In genomic region chr2:93469118-93469517, GRCm38 (mm10) we compare ENCODE assay signal across 8 mouse cellular contexts. TPM values are rescaled to one million over a fixed set of nuclear protein-coding genes. Genes with fewer than 3 reads are reported as not detected.
DNase-seq lines count a peak whose midpoint lies in the region; ATAC-seq and TF ChIP-seq lines count a peak whose summit lies in the region.

No protein-coding gene starts in this region.

- H3K27me3 ChIP-seq in kidney, postnatal 0 days (ENCODE audit: insufficient read depth, low read length): no peaks in the 10 kb centered on the region
- no peaks in the 10 kb centered on the region for H3K27me3 ChIP-seq in kidney, embryonic 14.5 days (ENCODE audit: control insufficient read depth, insufficient read depth, low read length)
- H3K27me3 ChIP-seq in C2C12 (ENCODE audit: control insufficient read depth, insufficient read depth, insufficient read length): peaks cover 5% of the 10 kb centered on the region
- H3K27me3 ChIP-seq in ES-Bruce4 (ENCODE audit: control insufficient read depth, insufficient read depth, low read length, poor library complexity, severe bottlenecking): no peaks in the 10 kb centered on the region
- peaks cover 14% of the 10 kb centered on the region; the same call in 1 of the 2 replicates for H3K27me3 ChIP-seq in limb, embryonic 10.5 days (ENCODE audit: low read depth, poor library complexity, severe bottlenecking)

- H3K4me1 ChIP-seq in kidney, postnatal 0 days (replicated peaks; ENCODE audit: insufficient read depth, low read length): no peaks in the 10 kb centered on the region; the same call in 1 of the 2 replicates
- 0 out of 2 replicates have a peak, but pooled peaks cover 12% of the 10 kb centered on the region for H3K4me1 ChIP-seq in kidney, embryonic 14.5 days (ENCODE audit: control insufficient read depth, insufficient read depth, low read length)
- no peaks in the 10 kb centered on the region for H3K4me1 ChIP-seq in ES-Bruce4 (ENCODE audit: control insufficient read depth, insufficient read depth, low read length)
- peaks cover 14% of the 10 kb centered on the region for H3K4me1 ChIP-seq in limb, embryonic 10.5 days

- H3K36me3 ChIP-seq in kidney, postnatal 0 days (ENCODE audit: insufficient read depth, low read length): no peaks in the 10 kb centered on the region
- H3K36me3 ChIP-seq in kidney, embryonic 14.5 days (ENCODE audit: control insufficient read depth, insufficient read depth, low read length): no peaks in the 10 kb centered on the region
- no peaks in the 10 kb centered on the region for H3K36me3 ChIP-seq in C2C12 (ENCODE audit: control insufficient read depth, insufficient read depth)
- no peaks in the 10 kb centered on the region for H3K36me3 ChIP-seq in ES-Bruce4 (ENCODE audit: control insufficient read depth, insufficient read depth, low read length, poor library complexity, severe bottlenecking)
- H3K36me3 ChIP-seq in limb, embryonic 10.5 days: no peaks in the 10 kb centered on the region

- TF ChIP-seq EP300 in ES-Bruce4 (IDR thresholded peaks at IDR 0.05; ENCODE audit: insufficient read depth, low read depth, low read length): no peak

- ATAC-seq in kidney, postnatal 0 days (replicated peaks; ENCODE audit: low FRiP score, low read depth): no peak
- no peak for ATAC-seq in kidney, embryonic 14.5 days (ENCODE audit: low FRiP score, low TSS enrichment)

- no peak overlapping the region for H3K4me2 ChIP-seq in kidney, postnatal 0 days (ENCODE audit: low read length)
- H3K4me2 ChIP-seq in kidney, embryonic 14.5 days (replicated peaks; ENCODE audit: low read depth, low read length): no peak overlapping the region

- TF ChIP-seq CTCF in kidney, postnatal 0 days (IDR thresholded peaks at IDR 0.05; ENCODE audit: low read depth): peak; percentile 82
- TF ChIP-seq CTCF in C2C12 (IDR thresholded peaks at IDR 0.05; ENCODE audit: control insufficient read depth, insufficient read depth, insufficient read length) (peak; percentile 65), ES-Bruce4 (IDR thresholded peaks at IDR 0.05; ENCODE audit: low read depth, low read length) (peak; percentile 20)

- no peaks in the 10 kb centered on the region for H3K79me3 ChIP-seq in C2C12 (ENCODE audit: low read depth)

- DNase-seq in kidney, postnatal 0 days (ENCODE audit: low spot score): peak; percentile 77
- peak; percentile 66 for DNase-seq in limb, embryonic 10.5 days (ENCODE audit: low spot score)
- peak; percentile 33 for DNase-seq in thymus, postnatal 0 days (ENCODE audit: low spot score)
- DNase-seq in ovary, adult 18-20 months (ENCODE audit: low spot score): no peak
- no peak for DNase-seq in cerebellum, adult 11-12 months

- no peak for TF ChIP-seq POLR2A in ES-Bruce4 (IDR thresholded peaks at IDR 0.05; ENCODE audit: insufficient read depth, low read length)

- no peak overlapping the region for H3K4me3 ChIP-seq in kidney, postnatal 0 days (replicated peaks; ENCODE audit: low read depth, low read length)
- H3K4me3 ChIP-seq in kidney, embryonic 14.5 days (ENCODE audit: low read length): no peak overlapping the region
- H3K4me3 ChIP-seq in C2C12 (ENCODE audit: insufficient read depth, poor library complexity, severe bottlenecking) (no peak overlapping the region), ES-Bruce4 (ENCODE audit: low read depth, low read length) (no peak overlapping the region)
- H3K4me3 ChIP-seq in limb, embryonic 10.5 days: no peak overlapping the region

- no peaks in the 10 kb centered on the region for H3K79me2 ChIP-seq in C2C12 (ENCODE audit: control insufficient read depth, insufficient read depth)

- no peak overlapping the region for H3K9ac ChIP-seq in kidney, postnatal 0 days (ENCODE audit: low read depth, low read length)
- no peak overlapping the region for H3K9ac ChIP-seq in kidney, embryonic 14.5 days (ENCODE audit: low read depth, low read length)
- no peak overlapping the region for H3K9ac ChIP-seq in ES-Bruce4 (ENCODE audit: low read depth, poor library complexity, severe bottlenecking)

- no peak overlapping the region for H3K27ac ChIP-seq in kidney, postnatal 0 days
- H3K27ac ChIP-seq in kidney, embryonic 14.5 days (ENCODE audit: low read depth, low read length): no peak overlapping the region
- H3K27ac ChIP-seq in ES-Bruce4 (ENCODE audit: insufficient read depth, low read length): no peak overlapping the region
- H3K27ac ChIP-seq in limb, embryonic 10.5 days: no peak overlapping the region

- no peak overlapping the region for H3ac ChIP-seq in C2C12 (ENCODE audit: control insufficient read depth, insufficient read length, low read depth)

- 14% methylated on average over 7 of the region's 7 CpGs for WGBS in kidney, postnatal 0 days
- WGBS in kidney, embryonic 14.5 days: 11% methylated on average over 7 of the region's 7 CpGs
- WGBS in limb, embryonic 10.5 days: 10% methylated on average over 7 of the region's 7 CpGs

- no peaks in the 10 kb centered on the region for H3K9me3 ChIP-seq in kidney, postnatal 0 days (replicated peaks; ENCODE audit: low read length)
- H3K9me3 ChIP-seq in kidney, embryonic 14.5 days (ENCODE audit: control insufficient read depth, low read length): no peaks in the 10 kb centered on the region
- H3K9me3 ChIP-seq in ES-Bruce4 (replicated peaks; ENCODE audit: control insufficient read depth, insufficient read depth, low read length, poor library complexity, severe bottlenecking): no peaks in the 10 kb centered on the region
- no peaks in the 10 kb centered on the region for H3K9me3 ChIP-seq in limb, embryonic 10.5 days (replicated peaks)

TF ChIP-seq in C2C12, 6 proteins besides CTCF, POLR2A, EP300 and RAD21:
- no peak for TF ChIP-seq USF1 (IDR thresholded peaks at IDR 0.05; ENCODE audit: low read depth)
- TF ChIP-seq MYOG (IDR thresholded peaks at IDR 0.05; ENCODE audit: control insufficient read depth, extremely low read depth, insufficient read length): no peak
- TF ChIP-seq MAX (IDR thresholded peaks at IDR 0.05): no peak
- TF ChIP-seq MYOD1 (IDR thresholded peaks at IDR 0.05; ENCODE audit: control insufficient read depth, insufficient read length, low read depth): peak; percentile 99
- TF ChIP-seq FOSL1 (IDR thresholded peaks at IDR 0.05; ENCODE audit: insufficient read depth, low read length, poor library complexity, severe bottlenecking): no peak
- TF ChIP-seq CEBPB (IDR thresholded peaks at IDR 0.05; ENCODE audit: low read depth): peak; percentile 13
TF ChIP-seq in C2C12: peak in this region for 2.

RNA-seq across cellular contexts. Expression of gene Cd82, which starts 6.2 kb away (rescaled TPM):
- polyA plus RNA-seq in kidney, postnatal 0 days (2015; fragmentation: Nextera tagmentation; extraction: Ambion mirVana): 85.1 and 89.4 TPM in 2 replicates
- polyA plus RNA-seq in kidney, embryonic 14.5 days (2014; fragmentation: Nextera tagmentation; extraction: Ambion mirVana): 17.4 and 27.4 TPM in 2 replicates
- 118 TPM for polyA plus RNA-seq in C2C12 (2012; fragmentation: generic; extraction: Trizol)
- polyA plus RNA-seq in ES-Bruce4 (2011; ENCODE audit: insufficient read depth, insufficient read length, low read depth, missing spikeins): 4.2 and 4.9 TPM in 2 replicates
- 4.1 and 7.2 TPM in 2 replicates for polyA plus RNA-seq in limb, embryonic 10.5 days (2016; fragmentation: Nextera tagmentation; extraction: Ambion mirVana)
- 153 and 157 TPM in 2 replicates for polyA plus RNA-seq in thymus, postnatal 0 days (2015; fragmentation: Nextera tagmentation; extraction: Ambion mirVana)

Comparison
In these comparisons a context has a peak if more than half of its experiments do, and no peak if none do; other contexts are left out.
1. DNase-seq: peak in kidney, postnatal 0 days (single experiment), limb, embryonic 10.5 days (single experiment) and thymus, postnatal 0 days (single experiment); none in ovary, adult 18-20 months (single experiment) and cerebellum, adult 11-12 months (single experiment).
2. CTCF ChIP-seq: peak in every context shown above with its lines; median percentile 82 in kidney, postnatal 0 days; 65 in C2C12; 20 in ES-Bruce4.